Mouse (Mus musculus): ENCODE measurements at regions not wholly inside any gene's neighbourhood (a gene's known extent, or its start where the extent isn't known, plus 50 kb on each side); places are given as distances from the start of the nearest gene placed in this dataset.

DNA sequence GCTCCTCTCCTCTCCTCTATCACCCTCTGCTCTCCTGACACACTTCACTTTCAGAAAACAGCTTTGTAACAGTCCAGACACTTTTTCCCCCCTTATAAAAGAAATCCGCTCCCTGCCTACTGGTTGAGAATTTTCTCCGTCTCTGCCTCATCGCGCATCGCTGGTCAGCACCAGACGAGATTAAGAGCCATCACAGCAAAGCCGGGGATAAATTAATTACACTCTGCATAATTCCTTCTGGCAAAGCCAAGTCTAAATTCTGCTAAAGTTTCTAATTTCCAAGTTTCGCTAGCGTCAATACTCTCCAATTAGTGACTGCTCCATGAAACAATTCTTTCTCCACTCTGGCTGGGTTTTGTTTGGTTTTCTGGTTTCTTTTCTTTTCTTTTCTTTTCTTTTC lies 51.2 kb upstream of the Spaca7 start:
- H3K4me3 ChIP-seq = no peak overlapping the region
- no peak overlapping the region for H3K27ac ChIP-seq
- no peak for DNase-seq (ENCODE audit: low spot score in 2 of 2)
- no peak for TF ChIP-seq CTCF (conservative IDR thresholded peaks at IDR 0.05)
